Mouse (Mus musculus) left cerebral cortex, postnatal 14 days (tissue): ENCODE measurements around the gene Nisch. TPM values are rescaled to one million over a fixed set of nuclear protein-coding genes. Genes with fewer than 3 reads are reported as not detected.

Experiments used
- DNase-seq, 2 experiments: peaks; one replicate each; pipeline ENCODE4 v3.0.0; 2021 to 2022; ENCODE audit warnings: low spot score in 2 of 2, mixed read lengths in 1 of 2
- intact Hi-C: fragments of 180-260 bp; cut with DNase I; formaldehyde crosslinking; loops from one replicate; pipeline ENCODE4 v1.15.1; 2025
- total RNA-seq, 2 experiments: library from RNA; stranded (reverse); gene quantifications; 2 replicates each; pipeline ENCODE4 v1.2.3; 2021

Gene Nisch
- total RNA-seq, 2 experiments from 2014 or later, result 393 to 408 TPM

DNA sequence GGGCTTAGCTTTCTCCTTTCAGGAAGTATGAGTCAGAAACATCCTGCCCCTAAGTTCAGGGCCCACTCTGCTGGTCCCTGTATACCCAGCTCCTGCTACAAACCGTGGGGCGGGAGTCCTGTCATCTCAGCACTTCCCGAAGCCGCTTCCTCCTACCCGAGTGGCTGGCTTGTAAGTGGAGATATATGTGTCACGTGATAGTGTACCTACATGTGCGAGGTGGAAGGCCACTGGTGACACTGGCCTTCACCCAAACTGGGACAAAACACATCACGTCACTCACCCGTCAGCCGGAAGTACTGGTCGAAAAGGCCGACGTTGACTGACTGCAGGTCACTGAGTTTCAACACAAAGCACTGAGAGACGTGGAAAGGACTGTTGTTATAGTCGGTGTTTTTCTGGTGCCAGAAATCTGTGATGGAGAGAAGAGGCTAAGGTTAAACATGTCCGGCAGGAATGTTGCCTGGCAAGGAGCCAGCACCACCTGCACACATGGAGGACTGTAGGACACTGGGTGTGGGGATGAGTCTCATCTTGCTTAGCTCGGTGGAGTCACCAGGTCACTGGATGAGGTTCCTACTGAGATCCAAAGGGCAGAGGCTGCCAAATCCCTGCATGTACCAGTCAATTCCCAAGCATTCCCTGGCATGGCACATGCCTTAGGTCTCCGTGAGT, 43.8 kb downstream of the Nisch start:
- intact Hi-C loops, result no loop called here
- no peak for DNase-seq

DNA sequence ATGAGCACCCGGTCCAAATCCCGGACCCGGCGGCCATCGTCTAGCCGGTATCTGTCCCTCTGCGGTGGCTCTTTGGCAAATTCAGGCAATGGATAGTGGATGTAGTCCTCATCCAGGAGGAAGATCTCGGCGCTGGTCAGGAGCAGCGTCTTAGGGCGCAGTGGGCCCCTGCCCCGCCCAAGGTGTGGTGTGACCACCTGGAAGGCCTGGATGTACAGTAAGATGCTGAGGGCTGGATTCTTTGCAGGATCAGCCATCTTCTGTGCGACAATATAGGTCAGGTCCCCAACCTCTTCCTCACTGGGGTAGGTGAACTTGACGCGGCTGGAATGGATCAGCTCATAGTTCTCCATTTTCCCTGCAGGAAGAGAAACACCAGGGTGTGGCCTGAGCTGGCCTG, 44.9 kb downstream of the Nisch start:
- no peak for DNase-seq
- intact Hi-C loops, result no loop called here

DNA sequence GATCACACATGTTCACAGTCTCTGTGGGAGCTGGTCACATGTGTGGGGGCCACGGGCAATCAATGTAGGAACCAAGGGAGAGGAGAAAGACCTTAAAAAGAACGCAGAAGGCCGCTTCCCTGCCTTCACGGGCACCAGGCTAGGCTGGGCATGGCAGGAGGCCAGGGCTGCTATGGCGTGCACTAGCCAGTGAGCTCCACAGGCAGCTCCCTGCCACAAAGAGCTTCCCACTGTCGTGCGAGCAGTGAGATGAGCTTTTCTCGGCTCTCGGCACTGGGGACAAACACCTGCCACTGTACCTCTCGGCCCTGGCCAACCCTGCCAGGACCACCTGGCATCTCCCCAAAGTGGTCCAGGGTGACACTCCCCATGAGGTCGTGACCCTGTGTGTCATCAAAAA, 45.4 kb downstream of the Nisch start:
- no peak for DNase-seq
- intact Hi-C loops, result no loop called here

DNA sequence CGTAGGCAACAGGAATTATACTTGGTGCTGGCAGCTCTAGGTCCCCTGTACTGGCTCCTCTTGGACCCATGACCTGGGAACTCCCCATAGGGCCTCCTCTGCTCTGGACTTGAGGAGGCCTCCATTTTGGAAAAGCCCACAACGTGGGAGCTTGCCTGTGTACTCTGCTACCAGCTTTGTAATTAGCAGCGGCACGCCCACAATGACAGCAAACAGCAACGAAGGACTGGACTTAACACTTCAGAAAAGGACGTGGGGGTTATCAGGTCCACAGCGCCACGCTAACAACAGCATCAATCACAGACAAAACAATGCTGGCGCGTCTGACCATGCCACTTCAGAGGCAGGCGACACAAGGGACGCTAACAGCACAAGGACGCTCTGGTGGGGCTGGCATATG, 45.8 kb downstream of the Nisch start:
- DNase-seq, result no peak

DNA sequence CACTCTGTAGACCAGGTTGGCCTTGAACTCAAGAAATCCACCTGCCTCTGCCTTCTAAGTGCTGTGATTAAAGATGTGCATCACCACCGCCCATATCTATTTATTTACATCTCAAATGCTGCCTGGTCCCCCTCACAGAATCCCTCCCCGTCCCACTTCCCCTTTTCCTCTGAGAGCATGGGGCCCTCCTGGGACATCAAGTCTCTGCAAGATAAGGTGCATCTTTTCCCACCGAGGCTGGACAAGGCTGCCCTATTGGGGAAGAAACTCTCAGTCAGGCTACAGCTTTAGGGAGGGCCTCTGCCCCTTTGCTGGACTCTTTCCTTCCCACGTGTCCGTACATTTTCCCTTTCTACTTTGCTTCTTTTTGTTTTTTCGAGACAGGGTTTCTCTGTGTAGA, 47.2 kb downstream of the Nisch start:
- no peak for DNase-seq
- intact Hi-C loops, result no loop called here

More for the DNA sequence above, 45.8 kb downstream of the Nisch start:
- intact Hi-C loops, result no loop called here

DNA sequence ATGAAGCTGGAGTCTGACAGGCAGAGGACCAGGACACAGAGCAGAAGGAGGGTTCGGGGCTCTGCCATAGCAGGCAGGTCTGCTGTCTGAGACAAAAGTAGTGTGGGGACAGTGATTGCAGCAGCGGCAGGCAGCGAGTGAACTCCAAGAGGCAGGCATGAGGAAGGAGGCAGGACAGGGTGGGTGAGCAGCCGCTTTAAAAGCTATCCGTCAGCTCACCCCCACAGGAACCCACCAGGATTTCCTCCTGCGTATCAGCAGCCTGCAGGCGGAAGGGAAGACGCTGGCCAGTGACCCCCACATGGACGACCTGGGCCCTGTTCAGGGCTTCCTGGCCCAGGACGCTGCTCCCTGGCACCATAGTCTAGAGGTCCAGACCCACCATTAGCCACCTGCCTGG, 48.3 kb downstream of the Nisch start, which contains the start of gene Stab1:
Stab1 (minus strand) TSS at position 217 of the 400 bp plus-strand sequence.
- DNase-seq, result no peak
- intact Hi-C loops, result no loop called here

DNA sequence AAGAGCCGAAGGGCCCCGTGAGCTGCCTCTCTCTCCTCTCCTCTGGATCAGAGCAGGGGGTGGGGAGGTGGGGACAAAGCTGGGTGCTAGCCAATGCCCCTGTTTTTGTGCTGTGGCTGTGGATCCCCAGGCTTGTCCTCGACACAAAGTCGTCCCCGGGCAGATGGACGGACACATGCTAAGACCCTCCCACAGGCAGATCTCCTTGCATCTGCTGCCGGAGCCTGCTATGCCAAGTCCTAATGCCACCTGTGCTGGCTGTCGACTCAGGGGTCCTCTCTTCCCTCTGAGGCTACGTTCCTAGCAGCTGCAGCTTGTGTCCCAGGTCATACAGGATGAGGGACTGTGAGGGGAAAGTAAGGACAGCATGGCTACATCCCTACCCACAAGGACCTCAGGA, 49.9 kb downstream of the Nisch start:
- intact Hi-C loops, result no loop called here
- DNase-seq, result no peak

DNA sequence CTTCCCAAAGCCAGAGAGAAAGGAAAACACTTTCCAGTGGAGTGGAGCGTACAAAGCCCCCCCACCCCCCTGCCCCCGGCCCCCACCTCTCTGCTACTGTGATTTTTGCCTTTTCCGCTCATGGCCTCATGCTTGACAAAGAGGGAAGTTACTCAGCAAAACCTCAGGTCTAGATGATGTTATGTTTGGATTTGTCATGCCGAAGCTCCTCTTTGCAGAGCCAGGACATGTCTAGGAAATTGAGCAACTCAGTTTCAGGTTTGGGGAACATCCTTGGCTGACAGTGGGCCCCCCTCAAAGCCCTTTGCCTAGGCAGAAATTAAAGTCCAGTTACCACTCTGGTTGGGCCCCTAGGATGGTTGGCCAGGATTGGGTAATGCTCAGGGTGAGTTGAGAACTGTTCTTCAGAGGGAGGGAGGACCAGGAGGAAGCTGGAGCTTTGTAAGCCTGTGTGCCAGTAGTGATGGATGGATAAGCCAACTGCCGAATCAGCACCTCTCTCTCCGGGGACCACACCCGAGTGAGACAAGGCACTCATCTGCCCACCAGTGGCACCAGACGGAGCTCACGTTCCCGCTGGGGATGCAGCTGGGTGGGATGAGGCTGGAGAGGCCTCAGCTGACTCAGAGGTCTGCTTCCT, 50.6 kb downstream of the Nisch start:
- peak; percentile 26 to 54 for DNase-seq
- intact Hi-C loops, result no loop called here

DNA sequence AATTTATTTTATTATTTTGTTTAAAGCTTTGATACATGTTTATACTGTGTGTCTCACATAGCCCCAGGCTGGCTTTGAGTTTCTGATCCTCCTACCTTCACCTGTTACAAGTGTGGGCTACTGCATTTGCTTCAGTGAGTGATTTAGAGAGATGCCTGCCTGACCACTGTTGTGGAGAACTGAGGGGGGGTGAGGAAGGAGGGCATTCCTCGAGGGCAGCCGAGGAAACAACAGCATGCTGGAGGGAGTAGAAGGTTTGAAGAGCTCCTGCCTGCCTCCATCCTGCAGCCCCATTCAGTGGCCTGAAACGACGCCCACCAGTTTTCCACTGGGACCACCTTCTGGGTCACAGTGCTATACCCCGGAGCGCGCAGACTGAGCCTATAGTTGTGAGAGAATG, 51.3 kb downstream of the Nisch start:
- intact Hi-C loops, result no loop called here
- DNase-seq, result no peak

DNA sequence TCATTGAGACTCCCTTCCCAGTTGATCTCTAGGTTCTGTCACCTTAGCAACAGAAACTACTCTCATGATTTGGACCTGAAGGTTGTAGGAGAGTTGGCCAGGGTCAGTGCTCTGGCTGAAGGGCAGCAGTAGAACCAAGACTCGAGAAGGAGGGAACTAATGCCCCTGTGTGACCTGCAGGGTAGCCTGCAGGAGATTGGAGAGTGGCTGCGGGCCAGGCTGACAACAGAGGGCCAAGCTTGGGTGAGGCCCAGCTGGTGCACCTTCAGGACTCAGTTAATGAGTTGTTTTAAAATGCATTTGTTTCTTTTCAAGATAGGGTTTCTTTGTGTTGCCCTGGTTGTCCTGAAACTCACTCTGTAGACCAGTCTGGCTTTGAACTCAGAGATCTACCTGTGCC, 51.7 kb downstream of the Nisch start:
- no peak for DNase-seq
- intact Hi-C loops, result no loop called here

DNA sequence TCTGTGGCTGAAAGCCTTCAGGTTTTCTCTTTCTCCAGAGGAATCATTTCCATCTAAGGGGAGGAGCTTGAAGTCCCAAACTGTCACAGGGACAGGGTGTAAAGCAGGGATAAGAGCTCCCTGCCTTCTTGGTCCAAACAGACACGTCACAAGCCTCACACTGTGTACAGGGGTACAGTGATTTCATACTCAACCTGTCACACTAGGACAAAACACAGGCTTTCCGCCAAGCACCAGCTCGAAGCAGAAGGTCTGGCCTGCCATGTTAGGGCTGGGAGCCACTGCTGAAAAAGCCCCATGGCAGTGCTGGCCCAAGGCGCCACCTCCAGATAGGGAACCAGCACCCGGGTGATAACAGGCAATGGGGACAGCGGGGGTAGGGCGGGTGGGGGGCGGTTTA, 52.7 kb downstream of the Nisch start:
- no peak for DNase-seq
- intact Hi-C loops, result no loop called here

DNA sequence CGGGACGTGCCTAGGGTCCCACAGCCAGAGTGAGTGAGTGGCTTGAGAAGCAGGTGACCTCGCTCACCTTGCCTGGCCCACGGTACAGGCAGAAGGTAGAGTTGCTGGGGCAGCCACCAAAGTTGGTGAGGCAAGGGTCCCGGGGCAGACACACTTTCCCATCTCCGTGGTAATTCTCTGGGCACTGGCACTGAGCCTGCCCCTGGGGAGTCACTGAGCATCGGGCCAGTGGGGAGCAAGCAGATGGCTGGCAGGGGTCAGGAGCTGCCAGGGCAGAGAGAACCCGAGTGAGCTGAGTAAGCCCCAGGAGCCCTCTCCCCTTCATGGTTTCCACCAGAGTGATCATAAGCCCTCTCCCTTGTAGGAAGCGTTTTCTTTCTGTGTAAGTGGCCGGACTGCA, 55.1 kb downstream of the Nisch start:
- DNase-seq, result no peak
- intact Hi-C loops, result no loop called here

DNA sequence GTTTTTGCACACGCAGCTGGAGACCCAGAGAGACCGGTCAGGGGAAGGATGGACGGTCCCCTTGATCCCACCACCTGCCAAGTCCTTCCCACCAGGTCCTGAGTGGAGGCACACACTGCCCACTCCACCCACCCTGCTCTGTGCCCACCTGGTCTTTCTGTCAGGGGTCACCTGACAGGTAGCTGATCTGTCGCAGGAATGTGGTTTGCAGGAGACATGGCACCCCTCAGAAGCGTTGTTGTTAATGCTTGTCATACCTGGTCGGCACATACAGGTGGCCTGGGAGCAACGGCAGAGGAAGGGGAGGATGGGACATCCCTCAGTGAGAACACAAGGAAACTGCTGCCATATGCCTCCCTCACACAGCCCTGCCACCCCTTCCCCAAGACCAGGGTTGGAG, 55.6 kb downstream of the Nisch start:
- intact Hi-C loops, result no loop called here
- no peak for DNase-seq

DNA sequence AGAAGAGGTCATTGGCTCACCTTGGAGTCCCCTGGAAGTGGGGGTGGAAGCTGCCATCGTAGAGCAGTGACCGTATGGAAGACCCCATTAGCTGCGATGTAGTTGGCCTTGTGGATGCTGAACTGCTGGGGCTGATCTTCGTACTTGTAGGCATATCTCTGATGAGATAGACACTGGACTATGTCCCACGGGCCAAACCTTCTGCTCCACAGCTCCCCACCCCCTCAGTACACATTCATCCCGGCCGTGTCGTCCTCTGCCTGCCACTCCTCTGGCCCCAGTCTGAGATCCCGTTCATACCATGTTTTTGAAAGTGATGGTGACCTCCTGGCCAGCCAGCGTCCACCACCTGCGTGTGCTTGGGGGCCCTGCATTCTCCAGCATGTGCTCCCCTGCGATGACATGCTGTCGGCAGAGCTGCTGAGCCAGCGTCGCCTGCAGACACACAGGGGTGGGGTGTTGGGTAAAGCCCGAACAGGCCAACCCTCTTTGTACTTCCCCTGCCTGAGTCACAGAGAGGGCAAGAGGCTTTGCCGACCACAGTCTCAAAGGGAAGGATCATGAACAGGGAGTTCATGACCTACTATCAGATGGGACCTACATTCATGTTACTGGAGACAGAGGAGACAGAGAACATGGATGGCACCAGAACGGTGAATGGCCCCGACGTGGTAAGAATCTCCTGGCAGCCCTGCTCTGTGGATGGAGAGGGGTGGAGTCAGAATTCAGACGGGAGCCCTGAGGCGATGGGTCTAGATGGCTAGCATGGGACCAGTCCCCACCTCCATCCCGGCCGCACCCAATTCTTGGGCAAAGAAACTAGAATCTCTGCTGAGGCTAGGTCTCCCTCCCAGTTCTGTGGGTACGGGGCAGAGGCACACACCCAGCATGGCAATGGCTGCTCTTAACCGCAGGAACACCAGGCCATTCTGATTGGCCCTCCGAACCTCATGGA, 56.3 kb downstream of the Nisch start:
- intact Hi-C loops, result no loop called here
- DNase-seq, result no peak

DNA sequence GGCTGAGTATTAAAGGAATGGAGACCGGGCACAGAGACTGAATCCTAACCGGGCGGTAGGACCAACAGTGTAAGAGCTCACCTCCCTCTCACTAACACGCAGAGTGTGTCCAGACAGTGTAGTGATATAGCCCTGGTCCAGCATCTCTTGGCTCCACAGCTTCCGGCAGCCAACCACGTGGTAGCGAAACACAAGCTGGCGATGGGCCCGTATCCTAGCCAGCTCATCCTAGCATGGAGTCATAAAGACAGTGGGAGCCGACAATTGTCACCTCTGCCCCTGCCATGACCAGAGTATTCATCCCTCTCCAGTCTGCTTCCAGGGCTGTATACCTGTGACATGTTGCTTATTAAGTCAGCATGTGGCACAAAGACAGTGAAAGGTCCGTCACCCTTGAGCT, 71.1 kb downstream of the Nisch start:
- intact Hi-C loops, result no loop called here
- DNase-seq, result no peak

DNA sequence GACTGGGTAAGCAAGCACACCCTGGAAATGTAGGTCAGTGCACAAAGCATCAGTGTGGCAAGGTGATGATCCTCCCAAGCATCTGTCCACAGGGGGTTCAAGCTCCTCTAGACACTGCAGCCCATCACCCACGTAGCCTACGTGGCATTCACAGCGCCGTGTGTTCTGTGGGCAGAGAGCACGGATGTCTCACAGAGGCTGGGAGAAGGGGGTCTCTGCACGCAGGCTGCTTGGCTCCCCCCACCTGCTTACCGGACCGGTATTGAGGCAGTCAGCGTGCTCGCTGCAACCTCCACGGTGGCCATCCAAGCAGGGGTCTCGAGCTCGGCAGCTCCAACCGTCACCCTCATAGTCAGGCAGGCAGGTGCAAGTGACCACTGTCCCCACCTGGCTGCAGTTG, 75.7 kb downstream of the Nisch start:
- no peak for DNase-seq
- intact Hi-C loops, result no loop called here

DNA sequence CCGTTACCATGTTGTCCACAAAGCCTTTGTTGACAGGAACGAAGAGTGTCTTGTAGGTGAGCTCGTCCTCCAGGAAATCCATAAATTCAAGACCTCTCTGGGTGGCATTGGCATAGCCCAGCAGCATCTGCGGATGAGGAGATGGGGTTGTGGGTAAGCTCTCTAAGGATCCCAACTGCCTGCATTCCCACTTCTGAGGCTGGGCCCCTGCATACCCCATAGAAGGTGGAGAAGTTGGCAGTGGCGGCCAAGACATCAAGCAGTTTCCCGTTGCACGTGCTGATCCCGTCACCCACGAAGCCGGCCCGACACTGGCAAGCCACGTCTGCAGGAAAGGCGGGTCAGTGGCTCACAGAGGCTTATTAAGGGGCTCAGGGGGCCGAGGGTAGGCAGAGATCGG, 76.6 kb downstream of the Nisch start:
- intact Hi-C loops, result no loop called here
- DNase-seq, result no peak

DNA sequence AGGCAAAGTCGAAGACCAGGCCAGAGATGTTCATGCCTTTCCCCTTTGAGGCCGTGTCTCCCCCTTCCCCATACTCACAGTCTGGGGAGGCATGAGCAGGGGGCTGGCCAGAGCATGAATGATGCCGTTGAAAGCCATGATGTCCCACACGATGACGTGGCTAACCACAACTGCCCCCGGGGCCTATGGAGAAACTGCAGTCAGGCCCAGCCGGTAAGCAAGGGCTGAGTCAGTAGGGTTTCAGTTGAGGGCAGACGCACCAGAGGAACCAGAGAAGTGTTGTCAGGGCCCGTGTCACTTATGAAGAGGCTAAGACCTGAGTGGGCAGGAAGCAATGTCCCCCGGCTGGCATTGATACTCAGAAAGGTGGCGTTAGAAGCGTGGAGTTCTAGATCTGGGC, 77.1 kb downstream of the Nisch start:
- intact Hi-C loops, result no loop called here
- DNase-seq, result no peak

DNA sequence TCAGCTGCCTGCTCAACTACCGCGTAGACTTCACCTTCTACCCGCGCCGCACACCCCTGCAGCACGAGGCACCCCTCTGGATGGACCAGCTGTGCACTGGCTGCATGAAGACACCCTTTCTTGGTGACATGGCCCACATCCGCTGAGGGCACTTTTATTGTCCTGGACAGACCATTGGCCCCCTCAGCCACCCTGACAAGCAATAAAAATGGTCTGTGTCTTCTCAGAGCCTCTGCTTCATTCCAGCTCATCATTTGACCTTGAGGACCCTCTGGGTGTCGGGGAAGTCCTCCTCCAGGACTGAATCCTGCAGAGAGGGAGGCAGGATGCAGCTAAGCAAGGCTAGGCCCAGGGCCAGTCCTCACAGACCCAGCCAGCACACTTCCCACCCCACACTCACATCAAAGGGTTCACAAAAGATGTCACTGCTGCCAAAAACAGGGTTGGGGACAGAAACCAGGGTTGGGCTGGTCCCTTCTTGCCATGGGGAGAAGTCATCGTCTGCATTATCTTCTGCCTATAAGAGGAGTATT, 77.8 kb downstream of the Nisch start:
- intact Hi-C loops, result no loop called here
- no peak for DNase-seq

DNA sequence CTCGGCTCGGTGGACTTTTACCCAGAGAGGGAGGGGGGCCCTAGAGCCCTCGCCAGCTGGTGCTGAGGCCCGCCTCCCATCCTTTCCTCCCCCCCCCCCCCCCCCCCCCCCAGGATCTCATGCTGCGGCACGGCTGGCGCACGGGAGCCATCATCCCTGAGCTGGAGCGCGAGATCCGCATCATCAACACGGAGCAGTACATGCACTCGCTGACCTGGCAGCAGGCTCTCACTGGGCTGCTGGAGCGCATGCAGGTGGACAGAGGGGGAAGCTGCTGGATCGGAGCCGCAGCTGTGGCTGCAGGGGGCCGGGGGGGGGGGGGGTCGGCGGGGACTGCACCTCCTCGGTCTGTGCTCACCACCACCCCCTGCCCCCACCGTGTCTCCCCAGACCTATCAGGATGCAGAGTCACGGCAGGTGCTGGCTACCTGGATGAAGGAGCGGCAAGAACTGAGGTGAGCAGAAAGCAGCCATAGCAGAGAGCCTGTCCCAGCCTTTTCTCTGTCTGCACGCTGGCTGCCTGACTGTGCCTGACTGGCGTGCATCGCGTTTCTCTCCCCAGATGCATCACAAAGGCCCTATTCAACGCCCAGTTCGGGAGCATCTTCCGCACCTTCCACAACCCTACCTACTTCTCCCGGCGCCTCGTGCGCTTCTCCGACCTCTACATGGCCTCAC, 78.4 kb downstream of the Nisch start:
- intact Hi-C loops, result no loop called here
- no peak for DNase-seq
